Mouse (Mus musculus) adrenal gland, postnatal 10 days (tissue): Measurements from ENCODE around the gene Rasgrf2. TPM values are rescaled to one million over a fixed set of nuclear protein-coding genes. Genes with fewer than 3 reads are reported as not detected.

Experiments
- DNase-seq: peaks from one replicate; pipeline ENCODE4 v3.0.0; 2021; ENCODE audit warnings: mixed read lengths
- total RNA-seq, 2 experiments: library from RNA; stranded (reverse); gene quantifications; 2 replicates each; pipeline ENCODE4 v1.2.3; 2021

Gene Rasgrf2
- total RNA-seq, 2 experiments from 2014 or later: 2.2 to 2.6 TPM

DNA sequence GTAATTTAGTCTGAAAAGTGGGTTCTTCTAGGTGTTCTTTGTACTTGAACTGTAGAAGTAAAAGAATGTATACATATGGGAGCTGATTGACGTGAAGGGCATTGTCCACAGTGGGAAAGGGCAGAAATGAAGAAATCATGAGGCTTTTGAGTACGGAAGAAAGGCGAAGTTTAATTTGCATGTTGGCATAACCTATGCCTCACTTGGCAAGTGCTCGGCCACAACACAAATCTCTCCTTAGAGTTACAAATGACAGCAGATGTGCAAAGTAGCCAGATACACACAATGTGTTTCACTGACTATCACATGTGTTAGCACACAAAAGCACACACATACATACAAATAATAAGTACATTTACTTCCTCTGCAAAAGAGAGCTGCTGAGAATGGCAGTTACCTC lies 251.2 kb downstream of the Rasgrf2 start:
- no peak for DNase-seq

DNA sequence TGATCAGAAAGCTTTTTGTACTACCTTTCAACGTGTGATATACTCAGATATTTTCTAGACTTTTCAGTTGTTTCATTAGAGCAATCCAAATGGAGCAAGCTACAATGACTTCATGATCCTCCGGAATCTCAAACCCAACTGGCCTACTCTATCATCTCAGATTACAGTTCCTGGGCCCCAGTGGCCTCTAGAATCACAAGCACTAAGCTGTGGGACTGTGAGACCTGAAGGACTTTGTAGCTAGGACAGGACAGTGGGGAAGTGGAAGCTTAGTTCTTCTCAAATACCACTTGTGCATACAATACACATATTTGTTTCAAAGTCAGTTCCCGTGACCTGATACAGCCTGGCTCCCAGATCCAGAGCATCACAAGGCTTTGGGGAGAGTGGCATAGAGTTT lies 253.5 kb downstream of the Rasgrf2 start:
- DNase-seq: no peak

DNA sequence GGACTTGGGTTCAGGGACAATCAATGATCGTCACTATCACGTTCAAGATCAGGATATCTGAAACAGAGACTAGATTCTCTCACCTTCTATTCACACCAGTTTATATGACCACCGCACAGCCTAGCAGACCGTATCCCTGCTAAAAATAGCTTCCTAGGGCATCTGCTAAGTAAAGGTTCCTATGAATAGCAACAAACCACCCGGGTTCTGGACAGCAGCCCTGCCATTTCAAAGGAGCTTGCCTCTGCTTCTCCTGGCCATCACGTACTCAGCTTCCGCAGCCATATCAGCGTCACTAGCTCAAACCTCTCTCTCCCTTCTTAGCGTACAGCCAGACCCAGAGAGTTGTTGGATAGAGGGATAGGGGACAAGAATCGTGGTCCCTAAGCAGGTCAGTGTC lies 254.1 kb downstream of the Rasgrf2 start:
- DNase-seq: no peak

DNA sequence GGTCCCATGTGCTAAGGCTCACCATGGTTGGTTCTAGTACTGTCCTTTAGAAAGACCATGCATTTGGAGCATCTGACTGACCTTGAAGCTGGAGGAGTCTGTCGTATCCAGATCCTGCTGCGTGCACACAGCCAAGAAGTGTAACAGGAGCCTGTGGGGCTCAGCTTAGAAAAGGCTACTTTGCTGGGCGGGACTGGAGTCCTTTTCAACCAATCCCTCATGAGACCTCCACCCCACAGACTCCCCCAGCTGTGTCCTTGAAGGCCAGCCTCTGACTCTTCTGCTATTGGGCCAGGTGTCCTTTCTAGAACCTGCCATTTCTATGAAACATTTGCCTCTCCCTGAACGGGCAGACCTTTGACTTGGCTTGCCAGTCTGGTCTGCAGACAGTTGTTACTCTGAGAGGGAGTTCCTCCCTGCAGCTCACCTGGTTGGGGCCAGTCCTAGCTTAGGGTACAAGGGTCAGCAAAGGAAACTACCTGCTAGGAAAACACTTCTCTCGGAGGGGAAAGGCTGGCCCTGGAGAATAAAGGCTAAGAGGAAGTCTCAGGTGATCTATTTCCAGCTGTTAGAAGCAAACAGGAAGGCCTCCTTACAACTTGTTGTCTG lies 254.6 kb downstream of the Rasgrf2 start, which contains the start of gene Ckmt2:
Gene Ckmt2, minus strand, starts transcription at position 145 of the 609 bp plus-strand sequence.
- no peak for DNase-seq

GRCm38 (mm10) chr13:91875581-91875980 lies 255.9 kb downstream of the Rasgrf2 start:
- DNase-seq: no peak

DNA sequence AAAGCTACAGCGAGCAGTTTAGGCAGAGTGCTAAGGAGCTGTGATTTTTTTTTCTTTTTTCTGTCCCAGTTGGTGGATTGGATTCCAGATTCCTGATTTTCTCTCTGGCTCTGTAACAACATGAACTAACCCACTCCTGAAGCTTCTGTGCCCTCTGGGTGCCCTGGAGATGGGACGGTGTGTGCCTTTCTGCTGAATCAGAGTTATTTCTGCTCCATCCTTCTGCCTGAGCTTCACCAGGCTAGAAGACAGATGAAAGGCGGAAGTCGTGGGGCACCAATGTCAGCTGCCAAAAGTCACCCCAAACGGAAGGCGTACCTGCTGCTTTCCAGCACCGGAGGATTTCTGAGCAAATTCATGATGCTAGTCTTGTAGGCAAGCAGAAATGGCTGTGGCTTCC lies 256.9 kb downstream of the Rasgrf2 start:
- DNase-seq: no peak

DNA sequence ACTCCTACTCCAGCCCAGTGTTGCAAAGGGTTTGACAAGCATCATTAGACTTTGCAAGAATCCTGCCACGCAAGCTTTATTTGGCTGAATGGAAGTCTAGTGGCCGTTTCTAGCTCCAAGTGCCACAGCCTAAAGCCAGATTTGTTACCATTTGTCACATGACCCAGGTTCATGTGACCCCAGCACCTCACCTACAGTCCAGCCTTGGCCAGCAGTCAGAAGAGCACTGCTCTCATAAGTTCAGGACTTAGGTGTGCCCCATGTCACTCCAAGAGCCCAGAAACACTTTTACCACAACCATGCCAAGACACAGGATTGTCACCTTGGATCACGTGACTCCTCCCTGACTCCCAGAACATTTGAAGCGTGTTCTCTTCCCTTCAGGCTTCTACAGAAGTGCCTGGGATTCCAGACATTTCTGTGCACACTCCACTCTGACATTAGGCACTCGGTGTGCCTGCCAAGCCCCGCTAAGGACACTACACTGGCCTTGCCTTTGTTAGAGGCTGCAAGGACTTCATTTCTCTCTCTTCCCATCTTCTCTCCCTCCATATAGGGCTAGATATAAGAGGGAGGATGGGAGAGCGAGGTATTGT lies 257.6 kb downstream of the Rasgrf2 start:
- DNase-seq: no peak

- DNase-seq: no peak
Observed at GRCm38 (mm10) chr13:91868577-91868976, 262.9 kb downstream of the Rasgrf2 start.

GRCm38 (mm10) chr13:91858835-91859234 lies 272.6 kb downstream of the Rasgrf2 start:
- DNase-seq: peak; percentile 30

DNA sequence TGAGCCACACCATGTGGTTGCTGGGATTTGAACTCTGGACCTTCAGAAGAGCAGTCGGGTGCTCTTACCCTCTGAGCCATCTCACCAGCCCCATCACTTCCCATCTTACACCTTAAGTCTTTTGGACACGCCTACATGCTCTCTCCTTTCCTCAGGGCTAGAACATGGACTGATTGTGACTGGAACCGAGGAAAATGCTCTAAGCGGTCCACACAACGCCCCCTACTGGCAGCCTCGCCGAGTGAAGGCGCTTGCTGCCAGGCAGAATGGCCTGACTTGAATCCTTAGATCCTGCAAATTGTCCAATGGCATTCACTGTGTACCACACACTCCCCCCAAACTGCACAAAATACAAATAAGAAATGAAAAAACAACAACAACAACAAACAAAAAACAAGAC lies 274.0 kb downstream of the Rasgrf2 start:
- DNase-seq: no peak

DNA sequence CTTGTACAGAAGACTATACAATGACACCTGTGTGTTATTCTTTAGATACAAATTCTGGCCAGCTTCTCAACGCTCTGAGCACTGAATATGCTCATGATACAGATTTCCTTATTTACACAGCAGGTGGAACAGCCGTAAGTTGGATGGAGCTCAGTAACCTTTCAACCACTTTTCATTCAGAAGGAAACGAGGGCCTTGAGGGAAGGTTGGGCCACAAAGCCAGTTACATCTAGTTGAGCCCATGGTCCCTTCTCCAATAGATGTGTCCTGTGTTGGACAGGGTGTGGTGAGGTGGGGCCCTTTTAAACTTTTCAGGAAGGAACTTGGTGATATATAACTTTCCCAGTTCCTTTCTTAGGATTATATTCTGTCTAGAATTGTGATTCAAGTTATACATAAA lies 277.0 kb downstream of the Rasgrf2 start:
- DNase-seq: no peak

Other genes with a start within 250 kb of the Rasgrf2 start
- gene Gm20379, start 174.3 kb upstream of the Rasgrf2 start, total RNA-seq: not detected
- 1 to 10 TPM; 5.8 to 6.7 TPM for gene Dhfr, start 223.1 kb upstream of the Rasgrf2 start, total RNA-seq
- 10 to 100 TPM; 17.5 to 29.2 TPM for gene Msh3, start 223.3 kb upstream of the Rasgrf2 start, total RNA-seq